Mouse (Mus musculus) CD4-positive, CD25-positive, alpha-beta regulatory T cell, adult 2 months (primary cell): ENCODE results near the gene Rims4.

Experiments
- DNase-seq: peaks from one replicate; pipeline ENCODE4 v3.0.0-alpha.2; 2012; ENCODE audit warnings: low read depth, low spot score

Gene Rims4

DNA sequence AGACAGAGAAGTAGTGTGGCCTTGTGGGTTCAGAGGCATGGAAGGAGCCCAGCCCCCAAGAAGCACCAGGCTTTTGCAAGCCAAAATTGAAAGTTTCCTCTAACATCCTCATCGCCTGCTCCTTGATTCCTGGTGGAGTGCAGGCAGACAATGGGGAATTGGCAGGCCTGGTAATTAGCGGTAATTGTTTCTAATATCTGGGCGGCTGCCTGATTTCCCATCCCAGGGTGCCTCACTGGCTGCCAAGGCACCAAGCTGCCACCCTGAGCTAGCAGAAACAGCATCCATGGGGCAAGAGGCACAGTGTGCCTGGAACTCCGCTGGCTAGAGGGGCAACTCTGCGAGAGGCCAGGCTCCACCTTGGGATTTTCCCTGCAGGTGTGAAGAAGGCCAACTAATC is 48.7 kb downstream of the Rims4 start:
- DNase-seq = no peak

DNA sequence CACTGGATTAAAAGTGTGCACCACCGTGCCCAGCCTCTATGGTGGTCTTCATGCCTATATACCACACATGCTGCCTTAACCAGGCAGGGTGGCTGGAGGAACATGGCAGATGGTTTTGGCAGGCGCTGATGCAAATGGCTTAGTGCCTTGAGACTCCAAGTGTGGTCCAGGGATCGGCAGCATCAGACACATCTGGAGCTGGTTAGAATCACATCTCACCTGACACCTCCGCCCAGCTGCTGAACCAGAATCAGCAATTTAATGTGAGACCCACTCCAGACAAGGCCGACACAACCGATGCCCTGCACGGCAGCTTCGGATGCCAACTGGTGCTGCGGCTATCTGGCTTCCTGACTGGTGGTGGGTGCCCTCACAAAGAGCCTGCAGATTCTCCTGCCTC is 52.4 kb downstream of the Rims4 start:
- DNase-seq = no peak

DNA sequence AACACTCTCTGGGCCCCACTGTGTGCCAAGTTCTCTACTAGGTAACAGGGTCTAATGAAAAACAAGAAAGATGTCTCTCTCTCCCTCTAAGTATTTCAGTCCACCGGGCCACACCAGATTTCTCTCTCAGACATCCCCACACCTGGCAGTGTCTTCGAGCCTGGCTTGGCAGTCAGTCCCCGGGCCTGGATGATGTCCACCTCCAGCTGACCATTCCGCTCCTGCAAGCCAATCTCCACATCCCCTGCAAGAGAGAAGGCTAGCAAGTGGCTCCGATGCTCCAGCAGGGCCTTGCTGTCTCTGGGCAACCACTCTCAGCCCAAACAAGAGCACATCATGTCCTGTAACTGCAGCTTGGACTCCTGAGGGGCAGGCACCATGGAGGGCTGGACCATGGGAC is 53.2 kb downstream of the Rims4 start:
- DNase-seq = no peak

DNA sequence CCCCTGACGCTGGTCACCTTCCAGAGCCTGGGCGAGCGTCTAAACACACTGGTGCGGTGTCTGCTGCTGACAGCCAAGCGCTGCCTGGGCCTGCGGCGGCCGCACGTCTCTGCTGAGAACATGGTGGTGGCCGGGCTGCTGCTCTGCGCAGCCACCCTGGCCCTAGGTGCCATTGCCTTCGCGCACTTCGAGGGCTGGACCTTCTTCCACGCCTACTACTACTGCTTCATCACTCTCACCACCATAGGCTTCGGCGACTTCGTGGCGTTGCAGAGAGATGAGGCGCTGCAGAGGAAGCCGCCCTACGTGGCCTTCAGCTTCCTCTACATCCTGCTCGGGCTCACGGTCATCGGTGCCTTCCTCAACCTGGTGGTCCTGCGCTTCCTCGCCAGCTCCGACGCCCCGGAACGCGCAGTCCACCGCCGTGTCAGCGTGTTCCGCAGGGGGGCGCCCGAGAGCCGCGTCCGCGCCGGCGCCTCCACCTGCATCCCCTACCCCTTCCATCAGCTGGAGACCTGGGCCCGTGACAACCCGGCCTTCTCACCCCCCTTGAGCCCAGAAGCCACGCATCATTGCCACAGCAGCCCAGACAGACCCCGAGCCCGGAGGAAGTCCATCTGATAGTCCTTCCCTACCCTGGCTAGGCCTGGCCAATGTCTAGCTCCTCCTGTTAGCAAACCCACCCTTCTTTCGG is 60.1 kb downstream of the Rims4 start:
- DNase-seq = peak; percentile 27

DNA sequence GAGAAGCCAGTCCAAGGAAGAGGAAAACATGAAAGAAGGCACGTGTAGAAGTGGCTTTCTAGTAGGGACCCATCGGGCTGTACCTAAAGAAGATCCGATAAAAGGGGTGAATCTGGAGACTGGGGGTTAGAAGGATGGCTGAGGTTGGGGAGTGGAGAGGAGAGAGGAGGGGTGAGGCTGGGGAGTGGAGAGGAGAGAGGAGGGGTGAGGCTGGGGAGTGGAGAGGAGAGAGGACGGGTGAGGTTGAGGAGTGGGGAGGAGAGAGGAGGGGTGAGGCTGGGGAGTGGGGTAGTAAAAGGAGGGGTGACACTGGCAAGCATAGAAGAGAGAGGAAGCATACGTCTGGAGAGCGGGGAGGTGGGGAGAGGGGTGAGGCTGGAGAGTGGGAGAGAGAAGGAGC is 61.2 kb downstream of the Rims4 start:
- no peak for DNase-seq

DNA sequence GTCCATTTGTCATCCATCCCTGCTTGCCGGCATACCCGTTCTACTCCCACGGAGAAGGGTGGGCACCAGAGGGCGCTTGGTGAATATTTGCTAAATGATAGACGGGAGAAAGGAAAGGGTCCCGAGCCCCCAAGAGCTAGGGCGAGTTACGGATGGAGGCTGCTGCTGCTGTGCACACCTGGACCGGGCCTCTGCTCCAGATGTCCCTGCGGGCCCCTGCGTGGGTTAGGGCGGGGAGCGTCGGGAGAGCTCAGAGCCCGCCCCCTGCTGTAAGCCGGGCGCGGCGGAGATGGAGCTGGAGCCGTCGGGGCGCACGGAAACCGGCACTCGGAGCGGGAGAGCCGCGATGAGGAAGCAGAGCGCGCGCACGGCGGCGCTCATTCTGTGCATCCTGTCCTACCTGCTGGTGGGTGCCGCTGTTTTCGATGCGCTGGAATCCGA is 65.0 kb downstream of the Rims4 start, which contains the start of gene Kcnk15:
Gene Kcnk15, plus strand, starts transcription at position 191 of the 441 bp plus-strand sequence.
- DNase-seq = no peak

DNA sequence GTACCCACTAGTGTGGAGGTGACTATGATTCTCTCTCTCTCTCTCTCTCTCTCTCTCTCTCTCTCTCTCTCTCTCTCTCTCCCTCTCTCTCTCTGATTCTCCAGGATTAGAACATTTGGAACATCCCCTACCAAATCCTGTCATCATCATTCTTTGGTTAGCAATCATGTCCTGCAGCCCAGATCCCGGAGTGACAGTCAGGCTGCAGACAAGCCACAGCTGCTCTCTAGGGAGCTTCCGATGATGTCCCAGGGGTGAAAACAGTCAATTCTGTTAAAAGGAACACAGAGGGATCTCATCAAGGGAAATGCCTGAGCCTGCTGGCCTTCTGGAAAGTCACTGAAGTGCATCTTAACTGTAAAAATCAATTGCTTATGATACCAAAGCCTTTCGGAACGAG is 76.4 kb downstream of the Rims4 start:
- DNase-seq = no peak

DNA sequence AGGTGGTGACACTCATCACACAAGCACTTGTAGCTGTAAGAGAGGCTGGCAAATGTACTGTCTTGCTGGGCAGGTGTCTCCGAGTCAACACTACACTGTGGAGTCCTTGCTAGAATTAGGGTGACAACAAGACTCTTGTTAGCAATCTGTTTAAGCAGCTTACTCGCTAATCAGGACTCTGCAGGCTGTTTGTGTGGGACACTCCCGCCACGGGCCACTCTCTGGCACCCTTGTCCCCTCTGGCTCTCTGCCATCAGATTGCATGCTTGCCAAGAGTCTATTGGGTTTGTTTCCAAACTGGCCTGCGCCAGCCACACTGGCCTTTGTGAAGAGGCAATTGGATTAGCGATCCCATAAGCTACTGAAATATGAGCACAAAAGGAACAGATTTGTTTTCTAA is 79.0 kb downstream of the Rims4 start:
- DNase-seq = no peak

DNA sequence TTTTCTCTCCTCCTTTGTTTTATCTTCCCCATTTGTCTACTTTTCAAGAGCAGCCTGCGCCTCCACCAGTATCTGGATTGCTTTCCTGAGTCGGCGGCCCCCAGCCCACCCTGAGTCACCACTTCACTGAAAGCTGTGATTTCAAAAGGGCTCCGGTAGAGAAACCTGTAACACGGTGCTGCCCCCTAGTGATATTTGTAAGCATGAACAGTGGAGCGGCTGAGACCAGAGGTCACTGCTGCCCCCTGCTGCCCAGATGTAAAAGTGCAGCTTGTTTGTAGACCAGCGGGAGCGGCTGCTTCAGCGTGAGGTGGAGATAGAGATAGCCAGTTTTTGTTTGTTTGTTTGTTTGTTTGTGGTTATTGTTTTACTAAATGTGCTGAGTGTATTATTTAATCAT is 80.4 kb downstream of the Rims4 start:
- DNase-seq = peak; percentile 88

DNA sequence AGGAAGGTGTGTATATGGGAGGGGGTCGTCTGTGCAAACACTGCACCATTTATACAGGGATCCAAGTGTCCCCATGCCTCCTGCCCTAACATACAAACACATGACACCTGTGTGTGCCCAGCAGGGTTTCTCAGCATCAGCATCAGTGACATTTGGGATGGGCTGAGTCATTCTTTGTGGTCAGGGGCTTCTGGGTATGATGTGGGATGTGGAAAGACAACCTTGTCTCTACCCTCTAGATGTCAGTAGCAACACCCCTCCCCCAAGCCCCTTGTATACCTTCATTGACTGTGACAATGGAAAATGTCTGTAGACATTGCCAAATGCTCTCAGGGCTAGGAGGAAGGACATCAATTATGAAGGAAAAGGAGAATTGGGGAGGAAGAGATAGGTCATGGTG is 87.3 kb downstream of the Rims4 start:
- no peak for DNase-seq

DNA sequence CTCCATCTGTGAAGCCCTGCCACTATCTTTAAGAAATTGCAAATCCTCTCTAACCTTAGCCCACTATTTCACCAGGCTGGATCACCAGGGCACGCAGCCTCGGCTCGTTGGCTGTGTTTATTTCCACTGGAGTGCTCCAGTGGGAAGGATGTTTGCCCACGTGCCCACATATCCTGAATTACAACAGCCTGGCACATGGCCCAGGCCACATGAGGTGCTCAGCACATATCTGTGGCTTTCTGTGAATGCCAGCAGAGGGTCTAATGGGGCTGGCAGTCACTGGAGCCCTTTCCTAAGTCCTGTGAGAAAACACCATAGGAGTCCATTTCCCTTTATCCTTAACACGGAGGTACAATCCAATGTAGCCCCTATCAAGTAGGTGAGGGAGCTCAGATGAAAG is 92.0 kb downstream of the Rims4 start:
- DNase-seq = no peak

DNA sequence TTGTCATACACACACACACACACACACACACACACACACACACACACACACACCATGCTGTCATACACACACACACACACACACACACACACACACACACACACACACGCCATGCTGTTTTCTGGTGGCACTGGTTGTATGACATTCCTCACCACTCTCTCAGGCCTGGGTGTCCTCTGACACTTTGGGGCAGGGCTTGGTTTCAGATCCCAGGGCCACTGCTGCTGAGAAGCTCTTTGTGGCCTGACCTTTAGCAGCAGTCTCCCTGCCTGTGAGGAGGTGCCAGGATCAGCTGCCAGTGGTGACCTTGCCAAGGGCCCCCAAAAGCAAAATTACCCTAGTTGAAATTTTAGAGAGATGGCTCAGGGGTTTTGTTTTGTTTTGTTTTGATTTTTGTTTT is 92.6 kb downstream of the Rims4 start:
- DNase-seq = no peak

DNA sequence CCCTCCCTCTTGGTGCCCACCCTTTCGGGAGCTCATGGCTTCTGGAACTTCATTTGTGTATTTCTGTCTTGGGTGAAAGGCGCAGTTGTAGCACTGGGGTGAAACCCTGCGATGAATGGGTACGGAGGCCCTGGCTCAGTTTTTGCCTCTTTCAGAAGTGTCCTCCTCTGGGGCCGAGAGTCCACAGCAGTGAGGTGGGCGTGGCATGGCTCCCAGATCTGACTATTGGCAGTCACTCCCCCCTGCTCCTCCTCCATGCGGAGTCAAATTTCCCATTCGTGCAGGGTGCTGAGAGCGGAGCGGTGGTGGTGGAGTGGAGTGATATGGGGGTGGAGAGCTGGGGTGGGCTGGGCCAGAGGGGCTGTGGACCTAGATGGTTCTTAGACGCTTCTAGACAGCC is 94.7 kb downstream of the Rims4 start:
- no peak for DNase-seq

DNA sequence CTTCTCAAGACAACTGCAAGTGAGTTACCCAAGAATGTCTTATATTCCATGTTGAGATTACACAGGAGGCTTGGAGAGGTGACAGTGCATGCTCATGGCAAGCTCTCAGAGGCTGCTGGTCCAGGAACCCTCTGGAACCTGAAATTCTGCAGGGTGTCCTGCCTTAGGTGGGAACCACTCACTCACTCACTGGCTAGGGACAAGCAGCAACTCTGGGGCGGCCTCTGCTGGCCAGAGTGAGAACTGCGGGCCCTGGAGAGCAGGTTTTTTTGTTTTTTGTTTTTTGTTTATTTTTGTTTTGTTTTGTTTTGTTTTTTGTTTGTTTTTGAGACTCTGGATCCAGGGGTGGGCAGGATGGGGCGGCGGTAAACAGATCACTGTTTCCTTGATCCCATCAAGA is 95.2 kb downstream of the Rims4 start:
- DNase-seq = peak; percentile 62

DNA sequence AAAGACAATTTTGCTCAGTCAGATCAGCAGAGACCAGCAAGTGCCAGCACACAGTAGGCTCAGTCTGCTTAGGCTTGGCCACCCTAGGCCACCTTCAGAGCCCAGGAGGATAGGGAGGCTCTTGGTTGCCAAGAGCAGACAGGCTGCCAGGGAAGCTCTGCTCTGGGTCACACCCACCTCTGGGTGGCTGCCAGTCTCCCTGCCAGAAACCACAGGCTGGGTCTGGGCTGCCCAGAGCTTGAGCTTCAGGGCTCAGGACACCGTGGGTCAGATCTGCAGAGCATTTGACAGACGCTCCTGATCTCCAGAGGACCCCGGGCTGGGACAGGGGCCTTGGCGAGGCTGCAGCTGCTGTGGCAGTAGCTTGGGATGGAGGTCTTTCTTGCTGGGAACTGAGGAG is 97.9 kb downstream of the Rims4 start, which contains the start of gene Ccn5:
Gene Ccn5, plus strand, starts transcription at position 255 of the 400 bp plus-strand sequence.
- DNase-seq = no peak

DNA sequence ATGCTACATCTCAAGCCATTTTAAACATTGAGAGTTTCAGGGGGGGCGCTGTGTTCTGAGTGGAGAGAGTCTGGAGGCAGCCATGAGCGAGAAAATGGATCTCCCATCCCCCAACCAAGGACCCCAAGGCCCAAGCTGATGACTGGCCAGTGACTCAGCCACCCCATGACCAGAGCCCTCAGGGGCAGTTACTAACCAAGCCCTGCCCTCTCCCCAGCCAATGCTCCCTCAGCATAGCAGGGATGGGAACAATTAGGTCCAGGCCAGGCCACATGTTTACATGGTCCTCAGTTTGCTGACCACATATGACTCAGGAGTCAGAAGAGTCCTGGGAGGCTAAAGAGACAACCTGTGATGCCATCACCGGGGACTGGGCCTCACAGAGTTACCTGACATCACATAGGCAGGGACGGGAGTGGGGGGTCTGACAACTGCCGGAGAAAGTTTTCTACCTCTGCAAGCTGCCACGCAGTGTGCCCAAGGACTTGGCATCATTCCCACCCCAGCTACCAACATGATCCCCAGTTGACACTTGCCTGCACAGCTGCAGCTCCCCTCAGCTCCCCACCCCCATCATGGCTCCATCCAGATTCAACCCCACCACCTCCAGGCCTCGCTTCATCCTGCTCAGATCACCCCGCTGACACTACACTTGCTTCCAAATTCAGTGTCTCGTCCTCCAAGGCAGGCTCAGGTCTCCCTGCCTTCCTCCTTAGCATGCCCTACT is 103.6 kb downstream of the Rims4 start:
- no peak for DNase-seq

DNA sequence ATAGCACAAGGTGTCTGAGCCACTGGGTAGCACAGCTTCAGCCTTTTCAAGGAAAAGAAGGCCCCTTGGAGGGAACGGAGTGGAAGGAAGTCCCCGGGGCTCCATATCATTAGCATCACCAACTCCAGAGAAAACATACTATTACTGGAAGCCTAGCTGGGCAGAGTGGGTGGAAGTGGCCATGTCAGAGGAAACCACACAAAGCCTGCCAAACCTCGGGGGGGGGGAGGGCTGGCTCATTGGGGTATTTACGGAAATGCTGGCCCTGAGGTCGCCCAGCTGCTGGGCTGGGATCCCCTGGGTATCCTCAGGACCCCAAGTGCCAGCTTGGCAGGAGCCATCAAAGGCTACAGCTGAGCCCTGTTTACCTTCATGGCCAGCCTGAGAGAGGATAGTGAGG is 105.4 kb downstream of the Rims4 start:
- DNase-seq = no peak
